Mouse (Mus musculus): ENCODE results near the gene Cep104. TPM values are rescaled to one million over a fixed set of nuclear protein-coding genes. Genes with fewer than 3 reads are reported as not detected.
A peak's percentile ranks its signal among the peaks of the same experiment; 100 is the strongest.

Gene Cep104
- polyA plus RNA-seq, 1 experiment from 2014 or later: 16.8 TPM

DNA sequence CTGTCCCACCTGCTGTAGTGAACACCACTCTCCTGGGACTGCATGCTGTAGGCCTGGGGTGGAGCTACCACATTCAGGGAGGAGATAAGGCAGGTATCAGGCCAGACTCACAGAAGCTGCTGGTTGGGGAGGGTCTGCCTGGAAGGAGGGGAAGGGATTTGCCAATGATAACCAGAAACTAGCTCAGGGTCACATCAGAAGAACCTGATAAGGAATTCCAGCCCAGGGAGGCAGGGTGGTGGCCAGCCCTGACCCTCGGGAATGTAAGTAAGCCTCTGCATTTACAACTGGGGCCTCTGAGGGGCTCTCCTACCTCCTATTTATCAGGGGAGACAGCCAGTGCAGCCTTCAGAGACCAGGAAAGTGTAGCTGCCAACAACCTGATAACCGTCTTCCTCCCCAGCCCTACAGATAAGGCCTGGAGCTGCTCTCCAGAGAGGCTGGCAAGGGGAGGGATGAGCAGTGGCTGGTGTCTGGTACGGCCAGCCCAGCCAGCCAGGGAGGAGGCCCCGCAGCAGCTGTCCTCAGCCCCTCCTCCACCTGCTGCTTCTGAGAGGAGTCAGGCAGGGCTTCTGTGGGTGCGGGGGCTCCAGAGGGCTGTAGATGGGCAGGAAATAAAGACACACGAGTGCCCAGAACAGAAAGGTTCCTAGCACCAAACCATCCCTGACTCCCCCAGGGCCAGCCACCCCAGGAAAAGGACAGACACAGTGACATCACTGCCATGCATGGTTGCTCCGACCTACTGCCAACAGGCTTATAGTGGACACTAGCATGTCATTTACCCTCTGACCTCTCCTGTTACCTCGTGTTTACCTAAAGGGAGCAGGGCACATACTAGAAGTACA, 49.0 kb downstream of the Cep104 start:
- peak; percentile 29; the same call in 1 of the 2 replicates for ATAC-seq (ENCODE audit: borderline replicate concordance, extremely low read depth, low FRiP score, low TSS enrichment)
- WGBS: 9% methylated on average over 8 of the region's 8 CpGs
- no peak overlapping the region for H3K9ac ChIP-seq
- peaks cover 18% of the 10 kb centered on the region for H3K27me3 ChIP-seq
- peaks cover 22% of the 10 kb centered on the region for H3K4me1 ChIP-seq
- H3K36me3 ChIP-seq: peaks cover 33% of the 10 kb centered on the region
- H3K4me2 ChIP-seq: peak overlapping the region; percentile 71
- 0 out of 2 replicates have a peak overlapping the region, but pooled peaks have one; percentile 47 for H3K4me3 ChIP-seq
- H3K9me3 ChIP-seq: no peaks in the 10 kb centered on the region
- H3K27ac ChIP-seq: no peak overlapping the region

DNA sequence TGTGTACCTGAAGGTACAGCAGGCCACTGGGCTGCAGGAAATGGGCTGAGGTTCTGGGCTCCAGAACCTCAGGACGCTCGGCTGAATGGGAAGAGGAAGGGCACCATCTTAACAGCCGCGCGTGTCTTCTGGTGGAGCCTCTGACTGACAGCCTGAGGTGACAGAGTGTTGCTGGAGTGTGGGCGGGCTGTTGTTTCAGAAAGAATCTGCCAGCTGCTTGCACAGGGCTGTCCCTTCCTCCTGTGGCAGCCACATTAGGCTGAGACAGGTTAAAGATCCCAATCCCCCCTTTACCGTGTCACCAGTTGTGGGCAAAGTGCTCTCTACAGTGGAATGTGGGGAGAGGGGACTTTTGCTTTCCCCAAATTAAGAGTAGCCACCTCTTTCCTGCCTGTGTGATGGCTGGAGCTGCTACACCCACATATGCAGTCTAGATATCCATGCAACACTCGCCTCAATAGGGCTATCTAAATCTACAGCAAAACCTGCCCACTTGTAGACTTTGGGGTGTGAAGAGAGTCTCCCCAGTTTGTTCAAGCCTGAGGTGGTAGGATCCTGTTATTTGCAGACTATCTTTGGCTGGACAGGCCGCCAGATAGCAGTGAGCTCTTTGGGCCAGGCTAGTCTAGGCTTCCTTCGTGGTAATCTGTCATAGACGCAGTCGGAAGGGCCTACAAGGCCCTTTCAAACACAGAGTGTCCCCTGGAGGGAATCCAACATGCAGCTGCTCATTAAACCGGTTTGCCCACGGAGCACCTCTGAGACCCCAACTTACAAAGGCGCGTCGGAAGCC, 49.9 kb downstream of the Cep104 start:
- Histone ChIP-seq H3K36me3 (peaks cover 23% of the 10 kb centered on the region), H3K27ac (peak overlapping the region; percentile 34), H3K9ac (peak overlapping the region; percentile 40), H3K4me1 (peaks cover 22% of the 10 kb centered on the region), H3K4me3 (peak overlapping the region; percentile 47), H3K27me3 (peaks cover 18% of the 10 kb centered on the region), H3K4me2 (peak overlapping the region; percentile 71), H3K9me3 (no peaks in the 10 kb centered on the region)
- WGBS: 21% methylated on average over 17 of the region's 17 CpGs
- no peak for ATAC-seq (ENCODE audit: borderline replicate concordance, extremely low read depth, low FRiP score, low TSS enrichment)

DNA sequence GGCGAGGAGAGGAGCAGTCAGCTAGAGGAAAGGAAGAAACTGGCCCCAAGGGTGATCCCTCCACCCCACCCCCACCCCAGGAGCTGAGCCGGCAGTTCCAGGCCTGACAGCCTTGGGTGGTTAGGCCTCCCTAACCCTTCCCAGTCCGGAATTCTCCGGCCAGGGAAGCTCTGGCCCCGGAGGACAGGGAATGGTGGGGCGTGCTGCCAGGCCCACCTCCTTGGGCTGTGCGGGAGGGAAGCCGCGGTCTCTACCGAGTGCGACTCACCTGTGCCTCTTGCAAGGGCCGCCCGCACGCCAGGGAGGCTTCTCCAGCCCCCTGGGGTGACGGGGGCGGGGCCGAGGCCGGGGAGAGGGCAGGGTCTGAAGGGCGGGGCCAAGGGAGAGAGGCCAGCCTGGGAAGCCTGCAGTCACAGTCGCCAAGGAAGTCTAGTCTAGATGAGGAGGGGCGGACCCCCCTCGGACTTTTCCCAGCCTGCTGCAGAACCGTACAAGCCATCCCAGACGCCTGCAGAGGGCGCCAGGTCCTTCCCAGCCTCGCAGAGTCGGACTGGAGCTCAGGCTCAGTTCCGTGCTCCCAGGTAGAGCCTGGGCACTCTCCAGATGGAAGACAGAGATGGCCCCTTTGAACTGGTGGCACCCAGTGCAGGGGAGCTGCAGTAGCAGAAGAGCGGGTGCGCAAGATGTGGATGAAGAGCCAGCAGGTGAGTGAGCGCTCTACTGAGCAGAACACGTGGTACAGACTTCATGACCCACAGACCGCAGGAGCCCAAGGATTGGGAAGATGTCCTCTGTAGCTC, 50.8 kb downstream of the Cep104 start, which contains the start of gene Smim1:
Gene Smim1 (minus strand): TSS at position 590 of the 800 bp plus-strand sequence.
- Histone ChIP-seq H3K9me3 (no peaks in the 10 kb centered on the region), H3K4me1 (peaks cover 22% of the 10 kb centered on the region), H3K4me3 (peak within 1 kb of the TSS; percentile 47), H3K4me2 (peak within 1 kb of the TSS; percentile 71), H3K27ac (peak within 1 kb of the TSS; percentile 34; the same call in 1 of the 2 replicates), H3K27me3 (peaks cover 18% of the 10 kb centered on the region), H3K36me3 (peaks cover 14% of the 10 kb centered on the region), H3K9ac (peak within 1 kb of the TSS; percentile 40)
- ATAC-seq (ENCODE audit: borderline replicate concordance, extremely low read depth, low FRiP score, low TSS enrichment): peak; percentile 88
- under 1% methylated on average over 31 of the region's 33 CpGs for WGBS

DNA sequence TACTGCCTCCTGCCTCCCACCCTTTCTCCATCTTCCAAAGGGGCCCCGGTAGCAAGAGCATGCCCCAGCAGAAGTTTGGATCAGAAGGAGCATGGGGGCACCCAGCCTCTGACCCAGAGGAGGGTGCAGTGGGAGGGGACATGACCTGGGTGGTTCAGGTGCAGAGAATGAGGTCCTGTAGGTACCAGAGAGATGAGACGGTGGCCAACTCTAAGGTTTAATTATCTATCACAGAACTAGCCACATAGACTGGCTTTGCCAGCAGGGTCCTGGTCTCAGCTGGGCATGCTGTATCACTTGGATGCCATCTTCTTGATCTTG, 51.4 kb downstream of the Cep104 start:
- no peak for ATAC-seq (ENCODE audit: borderline replicate concordance, extremely low read depth, low FRiP score, low TSS enrichment)
- 23% methylated on average over 2 of the region's 2 CpGs for WGBS
- H3K36me3 ChIP-seq: peaks cover 9% of the 10 kb centered on the region; the same call in 1 of the 2 replicates
- H3K27ac ChIP-seq: no peak overlapping the region
- peak overlapping the region; percentile 47 for H3K4me3 ChIP-seq
- peaks cover 22% of the 10 kb centered on the region for H3K4me1 ChIP-seq
- H3K4me2 ChIP-seq: peak overlapping the region; percentile 71
- H3K9ac ChIP-seq: no peak overlapping the region
- peaks cover 18% of the 10 kb centered on the region for H3K27me3 ChIP-seq
- H3K9me3 ChIP-seq: no peaks in the 10 kb centered on the region

GRCm38 (mm10) chr4:154028066-154028465, 53.1 kb downstream of the Cep104 start:
- H3K36me3 ChIP-seq: no peaks in the 10 kb centered on the region
- H3K9me3 ChIP-seq: no peaks in the 10 kb centered on the region
- H3K4me1 ChIP-seq: peaks cover 22% of the 10 kb centered on the region
- 70% methylated on average over 7 of the region's 7 CpGs for WGBS
- peaks cover 18% of the 10 kb centered on the region for H3K27me3 ChIP-seq
- no peak overlapping the region for H3K4me3 ChIP-seq
- H3K4me2 ChIP-seq: no peak overlapping the region
- H3K9ac ChIP-seq: no peak overlapping the region
- no peak for ATAC-seq (ENCODE audit: borderline replicate concordance, extremely low read depth, low FRiP score, low TSS enrichment)
- H3K27ac ChIP-seq: no peak overlapping the region

- no peaks in the 10 kb centered on the region for H3K9me3 ChIP-seq
- H3K4me1 ChIP-seq: peaks cover 22% of the 10 kb centered on the region
- no peak overlapping the region for H3K9ac ChIP-seq
- ATAC-seq (ENCODE audit: borderline replicate concordance, extremely low read depth, low FRiP score, low TSS enrichment): no peak
- peaks cover 18% of the 10 kb centered on the region for H3K27me3 ChIP-seq
- H3K4me3 ChIP-seq: no peak overlapping the region
- no peak overlapping the region for H3K27ac ChIP-seq
- H3K4me2 ChIP-seq: no peak overlapping the region
- H3K36me3 ChIP-seq: no peaks in the 10 kb centered on the region
Observed at GRCm38 (mm10) chr4:154028646-154029045, 53.7 kb downstream of the Cep104 start.

DNA sequence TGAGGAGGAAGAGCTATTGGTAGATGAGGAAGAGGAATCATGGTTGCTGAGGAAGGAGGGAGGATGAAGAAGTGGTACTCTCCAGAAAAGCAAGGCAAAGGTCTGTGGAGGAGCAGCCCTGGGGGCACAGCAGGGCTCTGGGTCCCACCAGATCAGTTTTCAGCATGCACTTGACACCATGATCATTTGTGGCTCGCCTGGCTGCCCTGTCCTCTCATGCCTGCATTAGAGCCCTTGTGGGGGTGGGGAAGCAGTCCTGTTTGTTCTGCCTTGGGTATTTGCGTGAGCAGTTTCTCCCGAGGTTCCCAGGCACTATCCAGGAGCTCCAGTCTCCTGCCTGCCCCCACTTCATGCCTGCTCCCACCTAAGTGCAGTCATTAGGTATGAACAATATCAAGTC, 62.1 kb downstream of the Cep104 start:
- Histone ChIP-seq H3K9ac (no peak overlapping the region), H3K9me3 (no peaks in the 10 kb centered on the region), H3K4me3 (no peak overlapping the region), H3K36me3 (no peaks in the 10 kb centered on the region), H3K27me3 (no peaks in the 10 kb centered on the region), H3K27ac (no peak overlapping the region), H3K4me2 (no peak overlapping the region), H3K4me1 (no peaks in the 10 kb centered on the region)
- no peak for ATAC-seq (ENCODE audit: borderline replicate concordance, extremely low read depth, low FRiP score, low TSS enrichment)
- WGBS: 26% methylated on average over 3 of the region's 3 CpGs

- no peak for ATAC-seq (ENCODE audit: borderline replicate concordance, extremely low read depth, low FRiP score, low TSS enrichment)
- Histone ChIP-seq H3K27ac (no peak within 1 kb of the TSS), H3K36me3 (no peaks in the 10 kb centered on the region), H3K27me3 (no peaks in the 10 kb centered on the region), H3K9ac (no peak within 1 kb of the TSS), H3K4me2 (no peak within 1 kb of the TSS), H3K4me1 (no peaks in the 10 kb centered on the region), H3K9me3 (no peaks in the 10 kb centered on the region), H3K4me3 (no peak within 1 kb of the TSS)
- 80% methylated on average over 9 of the region's 9 CpGs for WGBS
Observed at GRCm38 (mm10) chr4:154042577-154042976, 67.6 kb downstream of the Cep104 start, which contains the start of gene Ccdc27. Gene Ccdc27, minus strand, starts transcription at chr4:154042677.

- 62% methylated on average over 5 of the region's 5 CpGs for WGBS
- Histone ChIP-seq H3K36me3 (no peaks in the 10 kb centered on the region), H3K4me3 (no peak overlapping the region), H3K27ac (no peak overlapping the region), H3K27me3 (no peaks in the 10 kb centered on the region), H3K4me2 (no peak overlapping the region), H3K9ac (no peak overlapping the region), H3K9me3 (no peaks in the 10 kb centered on the region), H3K4me1 (no peaks in the 10 kb centered on the region)
- ATAC-seq (ENCODE audit: borderline replicate concordance, extremely low read depth, low FRiP score, low TSS enrichment): no peak
Observed at GRCm38 (mm10) chr4:154045837-154046236, 70.8 kb downstream of the Cep104 start.

DNA sequence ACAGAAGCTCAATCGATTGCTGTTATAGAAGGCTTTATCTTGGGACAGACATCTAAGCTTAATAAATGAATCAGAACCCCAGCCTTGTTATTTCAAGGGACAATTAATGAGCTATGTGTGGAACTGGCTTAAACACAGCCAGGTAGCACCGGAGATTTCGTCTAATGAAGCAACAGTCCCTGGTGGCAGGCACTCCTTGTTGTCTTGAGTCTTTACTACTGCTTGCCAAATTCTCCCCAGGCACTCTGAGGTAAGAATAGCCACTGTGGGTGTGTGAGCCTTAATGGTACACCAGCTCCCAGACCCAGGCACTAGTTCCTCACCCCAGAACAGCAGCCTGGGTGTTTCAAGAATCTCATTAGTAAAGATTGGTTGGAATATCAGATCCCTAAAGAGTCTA, 76.4 kb downstream of the Cep104 start:
- no peak overlapping the region for H3K4me2 ChIP-seq
- 90% methylated on average over 3 of the region's 3 CpGs for whole genome bisulfite sequencing
- no peaks in the 10 kb centered on the region for H3K27me3 ChIP-seq
- no peak overlapping the region for H3K9ac ChIP-seq
- H3K9me3 ChIP-seq: no peaks in the 10 kb centered on the region
- H3K4me1 ChIP-seq: no peaks in the 10 kb centered on the region
- no peak overlapping the region for H3K4me3 ChIP-seq
- H3K27ac ChIP-seq: no peak overlapping the region
- ATAC-seq (ENCODE audit: borderline replicate concordance, extremely low read depth, low FRiP score, low TSS enrichment): no peak
- no peaks in the 10 kb centered on the region for H3K36me3 ChIP-seq

GRCm38 (mm10) chr4:154053065-154053464, 78.1 kb downstream of the Cep104 start:
- Histone ChIP-seq H3K4me3 (no peak overlapping the region), H3K27ac (no peak overlapping the region), H3K9me3 (no peaks in the 10 kb centered on the region), H3K4me1 (no peaks in the 10 kb centered on the region), H3K4me2 (no peak overlapping the region), H3K27me3 (no peaks in the 10 kb centered on the region), H3K9ac (no peak overlapping the region), H3K36me3 (no peaks in the 10 kb centered on the region)
- no peak for ATAC-seq (ENCODE audit: borderline replicate concordance, extremely low read depth, low FRiP score, low TSS enrichment)
- 43% methylated on average over 4 of the region's 4 CpGs for WGBS
